Mouse (Mus musculus): Measurements from ENCODE around the gene Il12rb1.
A peak's percentile ranks its signal among the peaks of the same experiment; 100 is the strongest.

Il12rb1 gene

GRCm38 (mm10) chr8:70773833-70774232 lies 34.4 kb upstream of the Il12rb1 start:
- no peak for ATAC-seq (ENCODE audit: low TSS enrichment)

GRCm38 (mm10) chr8:70774740-70775139 lies 33.5 kb upstream of the Il12rb1 start:
- no peak for ATAC-seq (ENCODE audit: low TSS enrichment)

- no peak for ATAC-seq (ENCODE audit: low TSS enrichment)
Observed at GRCm38 (mm10) chr8:70775227-70775626, 33.0 kb upstream of the Il12rb1 start.

GRCm38 (mm10) chr8:70775851-70776495 lies 32.3 kb upstream of the Il12rb1 start:
- ATAC-seq (ENCODE audit: low TSS enrichment), result no peak; the same call in 1 of the 2 replicates

- peak; percentile 75 for ATAC-seq (ENCODE audit: low TSS enrichment)
Observed at GRCm38 (mm10) chr8:70776496-70777444, 31.5 kb upstream of the Il12rb1 start, which contains the start of gene Pik3r2. Gene Pik3r2, minus strand, starts transcription at chr8:70776713.

- no peak for ATAC-seq (ENCODE audit: low TSS enrichment)
Observed at GRCm38 (mm10) chr8:70780093-70780492, 28.2 kb upstream of the Il12rb1 start.

GRCm38 (mm10) chr8:70786291-70787050 lies 21.8 kb upstream of the Il12rb1 start:
- no peak for ATAC-seq (ENCODE audit: low TSS enrichment)

GRCm38 (mm10) chr8:70787051-70787445 lies 21.2 kb upstream of the Il12rb1 start:
- ATAC-seq (ENCODE audit: low TSS enrichment), result no peak

GRCm38 (mm10) chr8:70787941-70788667 lies 20.1 kb upstream of the Il12rb1 start:
- no peak for ATAC-seq (ENCODE audit: low TSS enrichment)

- no peak for ATAC-seq (ENCODE audit: low TSS enrichment)
Observed at GRCm38 (mm10) chr8:70789046-70789445, 19.2 kb upstream of the Il12rb1 start.

- ATAC-seq (ENCODE audit: low TSS enrichment), result no peak
Observed at GRCm38 (mm10) chr8:70790846-70791245, 17.4 kb upstream of the Il12rb1 start.

- no peak for ATAC-seq (ENCODE audit: low TSS enrichment)
Observed at GRCm38 (mm10) chr8:70791294-70791701, 17.0 kb upstream of the Il12rb1 start.

GRCm38 (mm10) chr8:70791975-70792691 lies 16.1 kb upstream of the Il12rb1 start:
- ATAC-seq (ENCODE audit: low TSS enrichment), result peak; percentile 56

GRCm38 (mm10) chr8:70792700-70793099 lies 15.5 kb upstream of the Il12rb1 start:
- ATAC-seq (ENCODE audit: low TSS enrichment), result peak; percentile 20; the same call in 1 of the 2 replicates

- no peak for ATAC-seq (ENCODE audit: low TSS enrichment)
Observed at GRCm38 (mm10) chr8:70794215-70794614, 14.0 kb upstream of the Il12rb1 start.

GRCm38 (mm10) chr8:70795370-70795769 lies 12.9 kb upstream of the Il12rb1 start:
- ATAC-seq (ENCODE audit: low TSS enrichment), result no peak

- ATAC-seq (ENCODE audit: low TSS enrichment), result no peak
Observed at GRCm38 (mm10) chr8:70796403-70797080, 11.7 kb upstream of the Il12rb1 start.

- peak; percentile 47 for ATAC-seq (ENCODE audit: low TSS enrichment)
Observed at GRCm38 (mm10) chr8:70797081-70798070, 10.9 kb upstream of the Il12rb1 start.

GRCm38 (mm10) chr8:70798281-70798680 lies 10.0 kb upstream of the Il12rb1 start:
- ATAC-seq (ENCODE audit: low TSS enrichment), result no peak
